Mouse (Mus musculus) stomach, embryonic 14.5 days (tissue): Measurements from ENCODE around the gene Rin3. TPM values are rescaled to one million over a fixed set of nuclear protein-coding genes. Genes with fewer than 3 reads are reported as not detected.
A peak's percentile ranks its signal among the peaks of the same experiment; 100 is the strongest.

Experiments used
- ATAC-seq: fragments of 200-750 bp; cut with Nextera tagmentation; 2 replicates; pipeline ENCODE4 v1.8.0; 2017; ENCODE audit warnings: low read depth, moderate TSS enrichment; ENCODE audit not compliant: insufficient number of reproducible peaks, insufficient read depth, low FRiP score
- H3K27ac ChIP-seq: fragments of 300-500 bp; sonication (generic); 2 replicates; pipeline ENCODE4 v1.5.1; 2014; ENCODE audit warnings: mild to moderate bottlenecking, low read length, moderate library complexity, mixed read lengths
- H3K27me3 ChIP-seq: fragments of 300-500 bp; sonication (generic); 2 replicates; pipeline ENCODE4 v1.6.1; 2014; ENCODE audit warnings: low read length, control low read depth, mixed read lengths; ENCODE audit not compliant: control insufficient read depth, insufficient read depth
- H3K36me3 ChIP-seq: fragments of 300-500 bp; sonication (generic); 2 replicates; pipeline ENCODE4 v1.6.1; 2014; ENCODE audit warnings: mild to moderate bottlenecking, control low read depth, low read length, moderate library complexity, mixed read lengths; ENCODE audit not compliant: control insufficient read depth, insufficient read depth
- H3K4me1 ChIP-seq: fragments of 300-500 bp; sonication (generic); 2 replicates; pipeline ENCODE4 v1.6.1; 2014; ENCODE audit warnings: low read length, control low read depth, mixed read lengths; ENCODE audit not compliant: control insufficient read depth, insufficient read depth
- H3K4me2 ChIP-seq: fragments of 300-500 bp; sonication (generic); replicated peaks from 2 replicates; pipeline ENCODE4 v1.6.1; 2014; ENCODE audit warnings: low read depth, low read length, control low read depth
- H3K4me3 ChIP-seq: fragments of 300-500 bp; sonication (generic); 2 replicates; pipeline ENCODE4 v1.5.1; 2014; ENCODE audit warnings: low read depth, low read length, control low read depth
- H3K9ac ChIP-seq: fragments of 300-500 bp; sonication (generic); replicated peaks from 2 replicates; pipeline ENCODE4 v1.6.1; 2014; ENCODE audit warnings: low read depth, mild to moderate bottlenecking, control low read depth, low read length, moderate library complexity, mixed read lengths
- H3K9me3 ChIP-seq: fragments of 300-500 bp; sonication (generic); 2 replicates; pipeline ENCODE4 v1.6.1; 2016; ENCODE audit warnings: low read depth, low read length, control low read depth; ENCODE audit not compliant: control insufficient read depth
- WGBS: fragments of 180-500 bp; shearing (Covaris S2); extraction: QIAGEN DNeasy Blood & Tissue Kit; methylation state at CpG from one replicate; pipeline ENCODE4 v1.1.7; 2014; 5-methylcytosine and 5-hydroxymethylcytosine counted together
- polyA plus RNA-seq: library from polyadenylated mRNA; unstranded; fragments of >200 nt; fragmentation: Nextera tagmentation; extraction: Ambion mirVana; gene quantifications from 2 replicates; pipeline ENCODE4 v1.2.1, GENCODE M21; 2014

Rin3 gene
- polyA plus RNA-seq, 1 experiment from 2014 or later = 12.1 TPM

DNA sequence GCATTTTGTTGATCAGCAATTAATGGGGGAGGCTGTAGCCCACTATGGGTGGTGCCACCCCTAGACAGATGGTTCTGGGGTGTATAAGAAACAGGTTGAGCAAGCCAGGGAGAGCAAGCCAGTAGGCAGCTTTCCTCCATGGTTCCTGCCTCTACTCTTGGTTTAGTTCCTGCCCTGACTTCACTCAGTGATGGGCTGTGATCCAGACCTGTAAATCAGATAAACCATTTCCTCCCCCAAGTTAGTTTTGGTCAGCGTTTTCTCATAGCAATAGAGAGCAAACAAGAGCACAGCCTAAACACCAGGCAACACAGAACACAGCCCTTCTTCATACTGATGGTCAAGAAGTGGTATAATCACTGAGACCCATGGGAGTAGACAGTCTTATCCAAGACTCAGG is 18.7 kb downstream of the Rin3 start:
- Histone ChIP-seq H3K4me1 (peaks cover 35% of the 10 kb centered on the region), H3K27me3 (no peaks in the 10 kb centered on the region), H3K9ac (no peak overlapping the region), H3K4me3 (no peak overlapping the region), H3K36me3 (no peaks in the 10 kb centered on the region), H3K27ac (no peak overlapping the region), H3K9me3 (no peaks in the 10 kb centered on the region), H3K4me2 (no peak overlapping the region)
- no peak for ATAC-seq
- WGBS = 79% methylated on average over 1 of the region's 1 CpGs

DNA sequence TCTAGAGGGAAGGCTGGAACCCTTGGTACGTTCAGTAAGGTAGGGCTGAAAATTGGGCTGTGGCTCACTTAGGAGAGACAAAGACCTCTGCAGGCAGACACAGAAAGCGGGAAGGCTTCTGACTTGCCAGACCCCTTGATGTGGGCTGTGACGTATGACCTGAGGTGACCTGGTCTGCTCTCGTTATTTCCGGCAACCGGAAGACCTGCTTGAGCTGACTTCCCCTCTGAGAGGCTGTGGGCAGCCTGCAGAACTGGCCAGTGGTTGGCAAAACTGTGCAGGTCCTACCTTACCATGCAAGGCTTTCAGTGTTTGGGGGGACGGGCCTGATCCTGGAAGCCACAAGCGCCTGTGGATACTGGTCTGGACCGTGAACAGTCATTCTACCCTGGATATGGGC is 19.5 kb downstream of the Rin3 start:
- peaks cover 35% of the 10 kb centered on the region for H3K4me1 ChIP-seq
- H3K9me3 ChIP-seq = no peaks in the 10 kb centered on the region
- no peak for ATAC-seq
- H3K4me3 ChIP-seq = no peak overlapping the region
- WGBS = 74% methylated on average over 9 of the region's 9 CpGs
- no peaks in the 10 kb centered on the region for H3K36me3 ChIP-seq
- H3K9ac ChIP-seq = no peak overlapping the region
- no peak overlapping the region for H3K4me2 ChIP-seq
- peak overlapping the region; percentile 3; the same call in 1 of the 2 replicates for H3K27ac ChIP-seq
- H3K27me3 ChIP-seq = no peaks in the 10 kb centered on the region

DNA sequence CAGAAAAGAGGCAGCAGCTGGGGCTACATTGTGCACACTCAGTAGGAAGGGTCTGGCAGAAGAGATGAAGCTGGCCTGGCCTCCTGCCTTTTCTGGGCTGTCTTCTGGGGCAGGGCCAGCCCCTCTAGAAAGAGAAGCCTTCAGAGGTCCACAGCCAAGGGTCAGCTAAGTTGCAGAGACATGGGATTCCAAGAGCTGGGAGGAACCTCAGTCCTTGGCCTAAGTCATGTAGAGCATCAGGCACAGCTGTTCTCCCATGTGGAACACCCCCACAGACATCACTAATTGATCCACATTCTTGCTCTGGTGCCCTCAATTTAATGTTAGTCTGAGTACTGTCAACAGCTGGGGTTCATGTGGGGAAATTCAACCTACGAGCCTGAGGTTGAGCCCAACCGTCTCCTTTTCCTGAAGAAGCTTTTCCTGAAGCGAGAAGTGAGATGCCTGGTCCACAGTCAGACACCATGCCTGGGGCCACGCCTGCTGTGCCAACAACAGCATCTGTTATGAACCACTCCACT is 20.0 kb downstream of the Rin3 start:
- Histone ChIP-seq H3K9me3 (no peaks in the 10 kb centered on the region), H3K4me3 (no peak overlapping the region), H3K27ac (peak overlapping the region; percentile 3; the same call in 1 of the 2 replicates), H3K36me3 (no peaks in the 10 kb centered on the region), H3K4me2 (no peak overlapping the region), H3K27me3 (no peaks in the 10 kb centered on the region), H3K9ac (no peak overlapping the region), H3K4me1 (peaks cover 39% of the 10 kb centered on the region)
- ATAC-seq = peak; percentile 59; the same call in 1 of the 2 replicates
- WGBS = 47% methylated on average over 4 of the region's 4 CpGs

DNA sequence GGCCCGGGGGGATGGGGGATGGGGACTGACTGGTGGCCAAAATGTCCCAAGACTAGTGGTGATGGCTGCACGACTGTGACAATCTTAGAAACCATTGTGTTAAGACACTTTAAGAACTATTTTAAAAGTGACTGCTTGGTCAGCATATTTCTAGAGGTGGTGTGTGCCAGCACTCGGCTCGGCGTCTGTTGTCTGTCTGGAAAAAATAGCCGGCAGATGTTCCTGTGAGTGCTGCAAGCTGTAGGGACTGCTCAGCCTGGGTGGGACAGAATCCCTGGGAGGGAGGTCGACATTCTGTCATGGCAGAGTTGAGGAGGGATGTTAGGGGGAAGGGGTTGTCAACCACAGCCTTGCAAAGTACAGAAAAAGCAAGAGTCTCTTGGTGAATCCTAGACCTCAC is 21.0 kb downstream of the Rin3 start:
- H3K4me3 ChIP-seq = no peak overlapping the region
- no peak overlapping the region; the same call in 1 of the 2 replicates for H3K27ac ChIP-seq
- H3K4me2 ChIP-seq = no peak overlapping the region
- ATAC-seq = no peak
- WGBS = 13% methylated on average over 7 of the region's 7 CpGs
- no peaks in the 10 kb centered on the region for H3K36me3 ChIP-seq
- no peak overlapping the region for H3K9ac ChIP-seq
- no peaks in the 10 kb centered on the region for H3K9me3 ChIP-seq
- H3K4me1 ChIP-seq = peaks cover 49% of the 10 kb centered on the region
- no peaks in the 10 kb centered on the region for H3K27me3 ChIP-seq

DNA sequence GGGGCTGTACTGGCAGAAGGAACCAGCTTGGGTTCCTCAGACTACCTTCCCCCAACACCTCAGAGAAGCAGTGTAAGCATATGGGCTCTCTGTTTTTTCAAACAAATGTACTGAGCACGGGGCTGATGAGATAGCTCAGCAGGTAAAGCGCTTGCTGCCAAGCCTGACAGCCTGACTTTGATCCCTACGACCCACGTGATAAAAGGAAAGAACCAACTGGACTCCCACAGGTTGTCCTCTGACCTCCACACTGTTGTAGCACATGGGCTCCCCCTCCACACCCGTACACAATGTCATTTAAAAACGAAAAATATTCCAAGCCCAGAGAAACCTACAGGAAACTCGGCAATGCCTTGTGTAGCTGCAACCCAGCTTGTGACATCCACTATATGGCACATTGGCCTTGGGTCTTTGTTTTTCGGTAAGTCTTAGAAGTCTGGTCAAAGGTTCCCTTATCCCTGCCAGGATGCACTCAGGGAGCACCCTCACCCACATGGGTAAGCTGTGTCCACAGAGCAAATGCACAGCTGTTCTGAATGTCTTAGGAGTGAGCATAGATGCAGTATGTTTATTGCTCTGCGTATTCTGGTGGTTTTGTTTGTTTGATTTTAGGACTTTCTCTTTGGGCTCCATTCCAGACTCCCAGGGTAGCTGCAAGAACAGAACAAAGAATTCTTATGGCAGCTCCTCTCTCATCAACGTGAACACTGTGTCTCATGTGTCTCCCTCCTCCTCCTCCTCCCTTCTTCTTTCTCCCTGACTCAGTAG is 22.4 kb downstream of the Rin3 start:
- ATAC-seq = no peak

DNA sequence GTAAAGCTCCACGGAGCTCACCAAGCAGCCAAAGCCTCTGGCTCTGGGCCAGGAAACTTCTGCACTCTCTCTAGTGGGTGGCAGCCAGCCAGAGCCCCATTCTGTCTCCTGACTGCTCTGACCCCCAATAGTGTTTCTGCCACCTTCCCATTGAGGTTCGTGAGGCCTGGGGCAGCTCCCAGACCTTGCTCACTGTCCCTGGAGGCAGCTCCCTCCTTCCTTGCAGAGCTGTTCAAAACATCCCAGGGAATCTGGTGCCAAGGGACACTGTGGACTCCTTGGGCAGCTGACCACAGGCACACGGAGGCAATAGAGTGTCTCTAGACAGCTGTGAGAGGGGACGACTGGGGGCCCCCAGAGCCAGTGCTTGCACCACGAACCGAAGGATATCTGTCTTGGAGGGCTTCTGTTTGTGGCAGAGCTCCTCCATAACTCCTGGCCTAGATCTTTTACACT is 25.2 kb downstream of the Rin3 start:
- Histone ChIP-seq H3K4me3 (no peak overlapping the region), H3K9me3 (no peaks in the 10 kb centered on the region), H3K27me3 (no peaks in the 10 kb centered on the region), H3K4me1 (peaks cover 36% of the 10 kb centered on the region), H3K9ac (no peak overlapping the region), H3K4me2 (0 out of 2 replicates have a peak overlapping the region, but pooled peaks have one; percentile 3), H3K27ac (peak overlapping the region; percentile 62), H3K36me3 (no peaks in the 10 kb centered on the region)
- WGBS = 39% methylated on average over 6 of the region's 6 CpGs
- peak; percentile 24; the same call in 1 of the 2 replicates for ATAC-seq

More for the DNA sequence above, 22.4 kb downstream of the Rin3 start:
- Histone ChIP-seq H3K9ac (no peak overlapping the region), H3K27me3 (no peaks in the 10 kb centered on the region), H3K4me2 (no peak overlapping the region), H3K36me3 (no peaks in the 10 kb centered on the region), H3K4me1 (peaks cover 47% of the 10 kb centered on the region), H3K9me3 (no peaks in the 10 kb centered on the region), H3K27ac (no peak overlapping the region; the same call in 1 of the 2 replicates), H3K4me3 (no peak overlapping the region)
- WGBS = 47% methylated on average over 10 of the region's 10 CpGs

DNA sequence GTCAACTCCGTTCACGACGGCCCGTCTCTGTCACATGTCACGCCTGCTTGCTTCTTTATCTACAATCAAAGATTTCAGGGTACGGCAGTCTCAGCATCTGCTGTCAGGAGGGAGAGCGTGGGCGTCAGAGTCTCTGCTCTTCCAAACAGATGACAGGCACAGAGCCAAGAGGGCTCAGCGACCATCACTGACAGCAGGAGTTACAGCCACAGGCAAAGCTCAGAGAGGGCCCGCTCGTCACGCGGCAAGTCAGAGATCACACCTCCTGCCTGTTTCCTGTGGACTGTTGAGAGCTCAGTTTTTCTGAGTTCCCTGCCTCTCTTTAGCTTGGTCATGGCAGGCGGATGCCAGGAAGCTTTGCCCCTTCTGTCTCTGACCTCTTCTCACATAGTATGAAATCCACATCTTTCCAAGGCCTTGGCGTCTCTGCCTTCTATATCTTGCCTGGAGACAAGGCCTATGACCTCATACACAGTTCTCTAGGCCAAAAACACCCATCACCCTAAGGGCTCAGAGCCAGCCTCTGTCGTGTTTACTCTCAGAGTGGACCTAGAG is 25.7 kb downstream of the Rin3 start:
- Histone ChIP-seq H3K27me3 (no peaks in the 10 kb centered on the region), H3K9me3 (no peaks in the 10 kb centered on the region), H3K4me1 (peaks cover 31% of the 10 kb centered on the region), H3K4me2 (no peak overlapping the region), H3K36me3 (no peaks in the 10 kb centered on the region), H3K9ac (no peak overlapping the region), H3K27ac (peak overlapping the region; percentile 62; the same call in 1 of the 2 replicates), H3K4me3 (no peak overlapping the region)
- ATAC-seq = no peak
- 44% methylated on average over 16 of the region's 16 CpGs for WGBS

DNA sequence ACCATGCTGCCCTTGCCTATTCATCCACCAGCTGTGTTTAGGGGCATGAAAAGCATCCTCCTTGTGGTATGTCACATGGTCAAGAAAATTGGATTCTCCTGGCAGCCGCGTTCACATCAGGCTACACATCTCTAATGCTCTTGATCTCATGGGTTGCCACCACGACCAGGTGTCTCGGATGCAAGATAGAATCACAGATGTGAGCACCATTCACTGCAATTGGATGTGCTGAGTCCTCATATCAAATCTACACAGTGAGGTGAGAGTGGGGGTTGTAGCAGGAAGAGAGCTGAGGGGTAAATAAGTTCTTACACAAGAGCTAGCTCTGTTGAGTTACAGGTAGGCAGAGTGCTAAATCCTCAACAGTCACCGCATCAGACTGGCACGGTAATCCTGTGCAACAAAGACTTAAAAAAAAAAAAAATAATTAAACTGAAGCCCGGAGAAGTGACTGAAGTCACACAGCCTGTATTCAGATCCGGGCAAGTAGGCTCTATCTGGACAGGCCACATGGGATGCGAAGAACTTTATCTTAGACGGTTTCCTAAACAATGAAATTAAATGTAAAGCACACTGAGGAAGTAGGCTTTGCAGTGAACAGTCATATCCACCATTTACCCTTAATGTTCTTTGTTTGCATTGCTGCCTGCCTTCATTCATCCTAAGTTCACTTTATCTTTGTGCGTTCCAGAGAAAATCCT is 26.4 kb downstream of the Rin3 start:
- Histone ChIP-seq H3K27ac (no peak overlapping the region; the same call in 1 of the 2 replicates), H3K4me2 (no peak overlapping the region), H3K9me3 (no peaks in the 10 kb centered on the region), H3K4me1 (peaks cover 25% of the 10 kb centered on the region), H3K4me3 (no peak overlapping the region), H3K9ac (no peak overlapping the region), H3K36me3 (no peaks in the 10 kb centered on the region), H3K27me3 (no peaks in the 10 kb centered on the region)
- ATAC-seq = no peak
- WGBS = 92% methylated on average over 11 of the region's 11 CpGs
